Mouse (Mus musculus): Measurements from ENCODE around the gene Cyp4f17. TPM values are rescaled to one million over a fixed set of nuclear protein-coding genes. Genes with fewer than 3 reads are reported as not detected.
"Not testable (repeated sequence)": the region's sequence is repeated elsewhere in the genome, so short reads cannot be mapped to it uniquely, and the experiment has no call there.

Gene Cyp4f17
- polyA plus RNA-seq, 1 experiment: 16.8 TPM

GRCm38 (mm10) chr17:32483200-32483599 is 22.6 kb upstream of the Cyp4f17 start:
- H3K4me3 ChIP-seq (replicated peaks; ENCODE audit: extremely low read depth, low read depth, low read length): no peak overlapping the region
- TF ChIP-seq POLR2A (IDR thresholded peaks at IDR 0.05; ENCODE audit: borderline replicate concordance, extremely low read depth, low read depth, low read length) (no peak), CTCF (IDR thresholded peaks at IDR 0.05; ENCODE audit: insufficient read depth, low read length) (peak; percentile 72)
- DNase-seq: peak; percentile 83
- WGBS: 10% methylated on average over 18 of the region's 18 CpGs
- no peaks in the 10 kb centered on the region for H3K4me1 ChIP-seq (ENCODE audit: control insufficient read depth, insufficient read depth, low read length)

DNA sequence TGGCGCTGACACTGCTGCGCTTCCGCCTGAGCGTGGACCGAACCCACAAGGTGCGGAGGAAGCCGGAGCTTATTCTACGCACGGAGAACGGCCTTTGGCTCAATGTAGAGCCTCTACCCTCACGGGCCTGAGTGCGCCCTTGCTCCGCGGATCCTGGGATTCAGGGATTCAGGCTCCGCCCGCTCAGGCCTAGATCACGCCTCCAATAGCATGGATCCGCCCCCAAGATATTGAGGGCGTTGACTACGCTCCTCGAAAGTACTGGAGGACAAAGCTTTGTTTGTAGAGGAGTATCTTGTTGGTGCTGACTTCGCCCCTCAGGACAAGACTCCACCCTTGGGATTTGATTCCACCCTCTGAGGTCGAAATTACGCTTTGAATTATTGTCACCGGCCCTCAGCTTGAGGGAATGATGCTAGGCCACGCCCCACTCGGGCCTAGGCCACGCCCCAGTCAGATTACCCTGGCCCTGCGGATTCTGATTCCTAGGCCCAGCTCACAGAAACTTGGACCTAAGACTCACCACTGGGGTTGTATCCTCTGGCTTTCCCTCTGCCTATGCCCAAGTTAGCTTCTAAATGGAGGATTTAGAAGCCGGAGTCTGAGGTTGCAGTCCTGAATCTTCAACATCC is 13.4 kb upstream of the Cyp4f17 start:
- DNase-seq: peak; percentile 37
- WGBS: 16% methylated on average over 30 of the region's 30 CpGs
- 0 out of 2 replicates have a peak, but pooled peaks cover 2% of the 10 kb centered on the region for H3K4me1 ChIP-seq (ENCODE audit: control insufficient read depth, insufficient read depth, low read length)
- H3K4me3 ChIP-seq (replicated peaks; ENCODE audit: extremely low read depth, low read depth, low read length): peak overlapping the region; percentile 48
- TF ChIP-seq POLR2A (IDR thresholded peaks at IDR 0.05; ENCODE audit: borderline replicate concordance, extremely low read depth, low read depth, low read length) (peak; percentile 62; the same call in 1 of the 2 replicates), CTCF (IDR thresholded peaks at IDR 0.05; ENCODE audit: insufficient read depth, low read length) (no peak)

- 0 out of 2 replicates have a peak, but pooled peaks cover 2% of the 10 kb centered on the region for H3K4me1 ChIP-seq (ENCODE audit: control insufficient read depth, insufficient read depth, low read length)
- 26% methylated on average over 1 of the region's 1 CpGs for WGBS
- peak; percentile 51 for DNase-seq
- 0 out of 2 replicates have a peak, but pooled peaks have one; percentile 32 for TF ChIP-seq CTCF (IDR thresholded peaks at IDR 0.05; ENCODE audit: insufficient read depth, low read length)
- no peak for TF ChIP-seq POLR2A (IDR thresholded peaks at IDR 0.05; ENCODE audit: borderline replicate concordance, extremely low read depth, low read depth, low read length)
- H3K4me3 ChIP-seq (replicated peaks; ENCODE audit: extremely low read depth, low read depth, low read length): no peak overlapping the region
Observed at GRCm38 (mm10) chr17:32494601-32495000, 11.2 kb upstream of the Cyp4f17 start.

- H3K4me3 ChIP-seq (replicated peaks; ENCODE audit: extremely low read depth, low read depth, low read length); H3K4me1 ChIP-seq (ENCODE audit: control insufficient read depth, insufficient read depth, low read length); DNase-seq: not testable (repeated sequence)
- WGBS: 78% methylated on average over 4 of the region's 4 CpGs
Observed at GRCm38 (mm10) chr17:32500511-32500910, 5.3 kb upstream of the Cyp4f17 start.

DNA sequence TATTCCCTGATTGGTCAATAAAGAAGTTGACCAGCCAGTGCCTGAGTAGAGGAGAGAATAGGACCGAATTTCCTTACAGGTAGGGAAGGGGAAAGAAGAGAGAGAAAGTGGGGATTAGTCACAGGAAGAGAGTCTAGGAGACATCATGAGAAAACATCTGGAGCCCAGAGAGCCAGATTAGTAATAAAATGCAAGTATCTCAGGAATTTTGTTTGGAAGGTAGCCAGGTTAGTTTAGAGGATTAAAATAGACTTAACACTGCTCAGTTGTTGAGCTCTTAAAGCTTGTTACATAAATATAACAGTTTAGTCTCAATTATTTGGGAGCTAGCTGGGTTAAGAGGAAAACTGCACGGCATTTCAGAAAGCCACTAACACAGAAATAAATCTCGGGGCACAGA is 4.8 kb upstream of the Cyp4f17 start:
- TF ChIP-seq POLR2A (IDR thresholded peaks at IDR 0.05; ENCODE audit: borderline replicate concordance, extremely low read depth, low read depth, low read length) (no peak), CTCF (IDR thresholded peaks at IDR 0.05; ENCODE audit: insufficient read depth, low read length) (no peak)
- no peak for DNase-seq
- WGBS: 52% methylated on average over 3 of the region's 3 CpGs
- 0 out of 2 replicates have a peak, but pooled peaks cover 2% of the 10 kb centered on the region for H3K4me1 ChIP-seq (ENCODE audit: control insufficient read depth, insufficient read depth, low read length)
- H3K4me3 ChIP-seq (replicated peaks; ENCODE audit: extremely low read depth, low read depth, low read length): no peak overlapping the region

- WGBS: 41% methylated on average over 2 of the region's 2 CpGs
- Histone ChIP-seq H3K4me3 (replicated peaks; ENCODE audit: extremely low read depth, low read depth, low read length) (no peak overlapping the region), H3K4me1 (ENCODE audit: control insufficient read depth, insufficient read depth, low read length) (peaks cover 6% of the 10 kb centered on the region; the same call in 1 of the 2 replicates)
- TF ChIP-seq POLR2A (IDR thresholded peaks at IDR 0.05; ENCODE audit: borderline replicate concordance, extremely low read depth, low read depth, low read length) (no peak), CTCF (IDR thresholded peaks at IDR 0.05; ENCODE audit: insufficient read depth, low read length) (no peak)
- no peak for DNase-seq
Observed at GRCm38 (mm10) chr17:32503111-32503510, 2.7 kb upstream of the Cyp4f17 start.

GRCm38 (mm10) chr17:32506729-32507245 is 937 bp downstream of the Cyp4f17 start:
- TF ChIP-seq POLR2A (IDR thresholded peaks at IDR 0.05; ENCODE audit: borderline replicate concordance, extremely low read depth, low read depth, low read length) (no peak), CTCF (IDR thresholded peaks at IDR 0.05; ENCODE audit: insufficient read depth, low read length) (no peak)
- no peak for DNase-seq
- WGBS: 41% methylated on average over 9 of the region's 9 CpGs
- Histone ChIP-seq H3K4me3 (replicated peaks; ENCODE audit: extremely low read depth, low read depth, low read length) (peak overlapping the region; percentile 70), H3K4me1 (ENCODE audit: control insufficient read depth, insufficient read depth, low read length) (peaks cover 6% of the 10 kb centered on the region; the same call in 1 of the 2 replicates)

GRCm38 (mm10) chr17:32516126-32516525 is 10.3 kb downstream of the Cyp4f17 start:
- 65% methylated on average over 5 of the region's 5 CpGs for WGBS
- DNase-seq: no peak
- Histone ChIP-seq H3K4me1 (ENCODE audit: control insufficient read depth, insufficient read depth, low read length) (no peaks in the 10 kb centered on the region), H3K4me3 (replicated peaks; ENCODE audit: extremely low read depth, low read depth, low read length) (no peak overlapping the region)
- no peak for TF ChIP-seq POLR2A (IDR thresholded peaks at IDR 0.05; ENCODE audit: borderline replicate concordance, extremely low read depth, low read depth, low read length)
- no peak for TF ChIP-seq CTCF (IDR thresholded peaks at IDR 0.05; ENCODE audit: insufficient read depth, low read length)

GRCm38 (mm10) chr17:32521981-32522380 is 16.1 kb downstream of the Cyp4f17 start:
- TF ChIP-seq POLR2A (IDR thresholded peaks at IDR 0.05; ENCODE audit: borderline replicate concordance, extremely low read depth, low read depth, low read length) (no peak), CTCF (IDR thresholded peaks at IDR 0.05; ENCODE audit: insufficient read depth, low read length) (no peak)
- Histone ChIP-seq H3K4me3 (replicated peaks; ENCODE audit: extremely low read depth, low read depth, low read length) (no peak overlapping the region), H3K4me1 (ENCODE audit: control insufficient read depth, insufficient read depth, low read length) (no peaks in the 10 kb centered on the region)
- 87% methylated on average over 5 of the region's 5 CpGs for whole genome bisulfite sequencing
- DNase-seq: no peak

DNA sequence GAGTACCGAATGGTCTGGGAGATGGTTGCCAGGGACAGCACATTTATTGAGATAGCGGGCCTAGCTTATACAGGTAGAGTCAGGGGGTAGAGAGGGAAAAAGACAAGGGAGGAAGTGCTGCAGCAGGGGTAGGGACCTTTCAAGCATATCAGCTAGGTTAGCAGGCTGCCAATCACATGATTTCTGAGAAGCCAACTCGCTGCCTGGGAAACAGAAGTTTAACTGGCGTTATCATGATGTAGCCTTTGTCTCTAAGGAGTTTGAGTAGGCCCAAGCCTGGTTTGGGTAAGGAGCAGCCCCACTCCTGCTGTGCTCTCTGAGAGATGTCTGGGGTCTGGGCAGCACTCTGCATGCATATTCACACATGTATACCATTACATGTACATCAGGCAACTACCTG is 16.5 kb downstream of the Cyp4f17 start:
- WGBS: 92% methylated on average over 4 of the region's 4 CpGs
- Histone ChIP-seq H3K4me1 (ENCODE audit: control insufficient read depth, insufficient read depth, low read length) (no peaks in the 10 kb centered on the region), H3K4me3 (replicated peaks; ENCODE audit: extremely low read depth, low read depth, low read length) (no peak overlapping the region)
- TF ChIP-seq POLR2A (IDR thresholded peaks at IDR 0.05; ENCODE audit: borderline replicate concordance, extremely low read depth, low read depth, low read length) (no peak), CTCF (IDR thresholded peaks at IDR 0.05; ENCODE audit: insufficient read depth, low read length) (no peak)
- DNase-seq: no peak

All from lung, adult 2 months (tissue).